Mouse (Mus musculus) neural tube, embryonic 11.5 days (tissue): Measurements from ENCODE around the gene Pole3. TPM values are rescaled to one million over a fixed set of nuclear protein-coding genes. Genes with fewer than 3 reads are reported as not detected.

Source experiments
- ATAC-seq: fragments of 200-750 bp; cut with Nextera tagmentation; 2 replicates; pipeline ENCODE4 v1.8.0; 2017; ENCODE audit warnings: moderate number of reproducible peaks, mild to moderate bottlenecking, moderate TSS enrichment, moderate library complexity; ENCODE audit not compliant: insufficient read depth, low FRiP score, low TSS enrichment
- DNase-seq: peaks from one replicate; pipeline ENCODE4 v3.0.0-alpha.2; 2015; ENCODE audit warnings: low spot score
- H3K27ac ChIP-seq: fragments of 300-500 bp; sonication (generic); 2 replicates; pipeline ENCODE4 v1.5.1; 2014; ENCODE audit warnings: low read depth, mild to moderate bottlenecking, low read length
- H3K27me3 ChIP-seq: fragments of 300-500 bp; sonication (generic); 2 replicates; pipeline ENCODE4 v1.6.1; 2014; ENCODE audit warnings: mild to moderate bottlenecking, low read length, mixed read lengths; ENCODE audit not compliant: control insufficient read depth, insufficient read depth
- H3K36me3 ChIP-seq: fragments of 300-500 bp; sonication (generic); 2 replicates; pipeline ENCODE4 v1.6.1; 2014; ENCODE audit warnings: mild to moderate bottlenecking, low read length, moderate library complexity, mixed read lengths; ENCODE audit not compliant: control insufficient read depth, insufficient read depth
- H3K4me1 ChIP-seq: fragments of 300-500 bp; sonication (generic); 2 replicates; pipeline ENCODE4 v1.6.1; 2014; ENCODE audit warnings: low read length, mixed read lengths; ENCODE audit not compliant: control insufficient read depth, insufficient read depth
- H3K4me2 ChIP-seq: fragments of 300-500 bp; sonication (generic); 2 replicates; pipeline ENCODE4 v1.6.1; 2014; ENCODE audit warnings: low read depth, mild to moderate bottlenecking, moderate library complexity
- H3K4me3 ChIP-seq: fragments of 300-500 bp; sonication (generic); 2 replicates; pipeline ENCODE4 v1.5.1; 2014; ENCODE audit warnings: low read depth, low read length
- H3K9ac ChIP-seq: fragments of 300-500 bp; sonication (generic); 2 replicates; pipeline ENCODE4 v1.6.1; 2014; ENCODE audit warnings: mild to moderate bottlenecking, low read length
- H3K9me3 ChIP-seq: fragments of 300-500 bp; sonication (generic); 2 replicates; pipeline ENCODE4 v1.6.1; 2016; ENCODE audit warnings: low read length; ENCODE audit not compliant: control insufficient read depth
- WGBS: fragments of 180-500 bp; shearing (Covaris S2); extraction: QIAGEN DNeasy Blood & Tissue Kit; methylation state at CpG from one replicate; pipeline ENCODE4 v1.1.7; 2014; 5-methylcytosine and 5-hydroxymethylcytosine counted together
- polyA plus RNA-seq: library from polyadenylated mRNA; unstranded; fragments of >200 nt; fragmentation: Nextera tagmentation; extraction: Ambion mirVana; gene quantifications from 2 replicates; pipeline ENCODE4 v1.2.1, GENCODE M21; 2014

Gene Pole3
- 108 and 109 TPM in 2 replicates for polyA plus RNA-seq

- under 1% methylated on average over 59 of the region's 59 CpGs for WGBS
- peak within 1 kb of the TSS; percentile 91 for H3K4me2 ChIP-seq
- 0 out of 2 replicates have a peak, but pooled peaks cover 2% of the 10 kb centered on the region for H3K36me3 ChIP-seq
- peaks cover 2% of the 10 kb centered on the region; the same call in 1 of the 2 replicates for H3K4me1 ChIP-seq
- peak; percentile 99 for ATAC-seq
- no peaks in the 10 kb centered on the region for H3K9me3 ChIP-seq
- peak within 1 kb of the TSS; percentile 88 for H3K9ac ChIP-seq
- no peaks in the 10 kb centered on the region for H3K27me3 ChIP-seq
- peak within 1 kb of the TSS; percentile 77 for H3K27ac ChIP-seq
- DNase-seq = peak; percentile 98
- peak within 1 kb of the TSS; percentile 81 for H3K4me3 ChIP-seq
Observed at GRCm38 (mm10) chr4:62524651-62525488, at the start of gene Pole3, which contains the start of gene 4933430I17Rik. TSS of gene Pole3 (minus strand) at chr4:62525068. TSS of gene 4933430I17Rik (plus strand) at chr4:62525369.

GRCm38 (mm10) chr4:62570029-62570428, 45.2 kb upstream of the Pole3 start:
- no peak overlapping the region for H3K4me3 ChIP-seq
- no peaks in the 10 kb centered on the region for H3K36me3 ChIP-seq

GRCm38 (mm10) chr4:62569603-62570002, 44.7 kb upstream of the Pole3 start:
- no peak overlapping the region for H3K4me3 ChIP-seq

More at GRCm38 (mm10) chr4:62570029-62570428, 45.2 kb upstream of the Pole3 start:
- H3K9me3 ChIP-seq = no peaks in the 10 kb centered on the region
- 68% methylated on average over 5 of the region's 5 CpGs for WGBS
- H3K4me1 ChIP-seq = no peaks in the 10 kb centered on the region
- no peak overlapping the region for H3K9ac ChIP-seq
- no peaks in the 10 kb centered on the region for H3K27me3 ChIP-seq
- ATAC-seq (no peak), DNase-seq (no peak)
- no peak overlapping the region for H3K27ac ChIP-seq
- H3K4me2 ChIP-seq = no peak overlapping the region

GRCm38 (mm10) chr4:62568359-62568758, 43.5 kb upstream of the Pole3 start:
- 75% methylated on average over 1 of the region's 1 CpGs for WGBS
- Histone ChIP-seq H3K9ac (no peak overlapping the region), H3K27ac (no peak overlapping the region), H3K36me3 (no peaks in the 10 kb centered on the region), H3K4me3 (no peak overlapping the region), H3K4me2 (no peak overlapping the region), H3K9me3 (no peaks in the 10 kb centered on the region), H3K4me1 (no peaks in the 10 kb centered on the region), H3K27me3 (no peaks in the 10 kb centered on the region)
- ATAC-seq (no peak), DNase-seq (no peak)

More at GRCm38 (mm10) chr4:62569603-62570002, 44.7 kb upstream of the Pole3 start:
- no peak for ATAC-seq
- H3K9me3 ChIP-seq = no peaks in the 10 kb centered on the region
- no peak overlapping the region for H3K27ac ChIP-seq
- no peak overlapping the region for H3K4me2 ChIP-seq
- 95% methylated on average over 5 of the region's 5 CpGs for WGBS
- DNase-seq = no peak
- no peaks in the 10 kb centered on the region for H3K27me3 ChIP-seq
- H3K36me3 ChIP-seq = no peaks in the 10 kb centered on the region
- no peak overlapping the region for H3K9ac ChIP-seq
- H3K4me1 ChIP-seq = no peaks in the 10 kb centered on the region

- DNase-seq (no peak), ATAC-seq (no peak)
- H3K27me3 ChIP-seq = no peaks in the 10 kb centered on the region
- no peak overlapping the region for H3K9ac ChIP-seq
- no peaks in the 10 kb centered on the region for H3K36me3 ChIP-seq
- no peak overlapping the region for H3K27ac ChIP-seq
- no peak overlapping the region for H3K4me2 ChIP-seq
- no peak overlapping the region for H3K4me3 ChIP-seq
- no peaks in the 10 kb centered on the region for H3K4me1 ChIP-seq
- WGBS = 93% methylated on average over 6 of the region's 6 CpGs
- H3K9me3 ChIP-seq = no peaks in the 10 kb centered on the region
Observed at GRCm38 (mm10) chr4:62567696-62568095, 42.8 kb upstream of the Pole3 start.

- 84% methylated on average over 4 of the region's 4 CpGs for WGBS
Observed at GRCm38 (mm10) chr4:62566530-62566929, 41.7 kb upstream of the Pole3 start.

GRCm38 (mm10) chr4:62562006-62562405, 37.1 kb upstream of the Pole3 start:
- no peak overlapping the region for H3K9ac ChIP-seq
- H3K27ac ChIP-seq = no peak overlapping the region
- WGBS = 74% methylated on average over 4 of the region's 4 CpGs

More at GRCm38 (mm10) chr4:62566530-62566929, 41.7 kb upstream of the Pole3 start:
- Histone ChIP-seq H3K27me3 (no peaks in the 10 kb centered on the region), H3K4me1 (no peaks in the 10 kb centered on the region), H3K4me3 (no peak overlapping the region), H3K9ac (no peak overlapping the region), H3K27ac (no peak overlapping the region), H3K36me3 (no peaks in the 10 kb centered on the region), H3K4me2 (no peak overlapping the region), H3K9me3 (no peaks in the 10 kb centered on the region)
- no peak for ATAC-seq
- DNase-seq = no peak

GRCm38 (mm10) chr4:62561630-62562001, 36.7 kb upstream of the Pole3 start:
- no peak for ATAC-seq
- H3K9ac ChIP-seq = no peak overlapping the region
- 72% methylated on average over 3 of the region's 3 CpGs for WGBS

More at GRCm38 (mm10) chr4:62562006-62562405, 37.1 kb upstream of the Pole3 start:
- Histone ChIP-seq H3K36me3 (no peaks in the 10 kb centered on the region), H3K9me3 (no peaks in the 10 kb centered on the region), H3K4me2 (no peak overlapping the region), H3K4me1 (no peaks in the 10 kb centered on the region), H3K4me3 (no peak overlapping the region), H3K27me3 (no peaks in the 10 kb centered on the region)
- no peak for DNase-seq
- ATAC-seq = no peak

More at GRCm38 (mm10) chr4:62561630-62562001, 36.7 kb upstream of the Pole3 start:
- Histone ChIP-seq H3K4me1 (no peaks in the 10 kb centered on the region), H3K4me2 (no peak overlapping the region), H3K27ac (no peak overlapping the region), H3K9me3 (no peaks in the 10 kb centered on the region), H3K27me3 (no peaks in the 10 kb centered on the region), H3K36me3 (no peaks in the 10 kb centered on the region), H3K4me3 (no peak overlapping the region)
- no peak for DNase-seq
